Mouse (Mus musculus) erythroblast, embryonic 14.5 days (primary cell): Measurements from ENCODE around the gene Mtmr1.

Experiments used
- GATA1 ChIP-seq: IDR thresholded peaks from 2 replicates; pipeline ENCODE4 v1.6.1; 2012; ENCODE audit warnings: low read length, inconsistent platforms, mixed read lengths
- TAL1 ChIP-seq: IDR thresholded peaks from 3 replicates; pipeline ENCODE4 v1.6.1; 2012; ENCODE audit warnings: low read length, inconsistent platforms, mixed read lengths

- TF ChIP-seq GATA1, result no peak
- no peak for TF ChIP-seq TAL1
Measured at GRCm38 (mm10) chrX:71396326-71396725, 31.8 kb downstream of the Mtmr1 start.
